Mouse (Mus musculus): ENCODE results near the gene Psmb8.

Psmb8 gene

DNA sequence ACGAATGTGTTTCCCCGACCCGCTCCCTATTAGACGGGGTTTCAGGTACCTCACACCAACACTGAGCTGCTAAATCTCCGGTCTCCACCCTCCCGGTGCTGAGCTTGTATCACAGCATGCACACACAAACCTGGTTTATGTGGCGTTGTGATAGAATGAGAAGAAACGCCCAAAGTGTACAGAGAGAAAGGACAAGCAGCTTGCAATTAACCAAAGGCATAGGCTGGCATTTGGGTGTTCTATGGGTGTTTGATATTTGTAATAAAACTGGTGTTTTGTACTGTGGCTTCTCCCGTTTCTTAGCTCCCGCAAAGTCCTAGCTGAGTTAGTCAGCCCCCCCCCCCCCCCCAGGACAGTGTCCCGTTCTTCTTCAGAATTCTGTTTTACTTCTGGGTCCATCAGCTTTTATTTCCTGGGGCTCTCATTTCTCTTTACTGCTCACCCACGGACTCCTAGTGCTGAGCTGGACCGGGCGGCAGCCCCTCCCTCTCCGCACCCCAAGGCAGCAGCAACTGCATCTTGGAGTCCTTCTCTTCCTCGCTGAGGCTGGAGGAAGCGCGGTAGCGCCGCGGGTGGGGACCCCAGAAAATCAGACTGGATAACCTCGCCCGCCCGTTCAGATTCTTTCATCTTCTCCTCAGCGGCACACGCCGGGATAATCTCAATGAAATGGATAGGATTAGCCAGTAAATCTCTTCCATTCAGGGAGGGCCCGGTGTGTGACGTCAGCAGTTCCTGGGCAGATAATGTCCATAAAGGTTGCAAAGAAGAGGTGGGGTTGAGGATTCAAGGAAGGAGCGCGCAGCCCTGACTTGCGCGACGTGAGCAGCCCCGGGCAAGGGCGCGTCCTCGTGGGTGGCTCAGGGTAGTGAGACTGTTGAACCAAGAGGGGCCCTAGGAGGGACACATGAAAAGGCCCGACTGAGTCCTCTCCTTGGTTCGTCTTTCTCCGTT is at the start of gene Psmb8:
Psmb8 (plus strand) TSS at position 781 of the 954 bp plus-strand sequence.
- peak; percentile 74 for DNase-seq (ENCODE audit: low spot score)

GRCm38 (mm10) chr17:34152923-34153322 is 44.6 kb upstream of the Psmb8 start, which contains the start of gene H2-DMb1:
TSS of gene H2-DMb1 (plus strand) at chr17:34153072.
- DNase-seq (ENCODE audit: low spot score) = peak; percentile 77

DNA sequence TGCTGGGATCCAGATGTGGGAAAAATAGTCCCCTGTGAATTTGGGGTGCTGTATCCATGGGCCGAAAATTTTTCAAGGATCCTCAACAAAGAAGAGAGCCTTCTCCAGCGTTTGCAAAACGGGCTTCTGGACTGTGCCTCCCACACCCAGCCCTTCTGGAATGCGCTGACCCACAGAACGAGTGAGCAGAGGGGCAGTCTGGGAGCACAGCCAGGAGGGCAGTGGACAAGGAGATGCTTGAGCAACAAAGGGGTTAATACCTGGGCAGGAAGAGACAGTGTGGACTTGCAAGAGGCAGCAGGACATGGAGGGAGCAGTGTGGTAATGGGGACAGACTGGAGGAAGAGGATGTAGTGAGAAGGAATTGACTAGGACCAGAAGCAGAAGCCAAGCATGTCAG is 42.0 kb upstream of the Psmb8 start:
- no peak for DNase-seq (ENCODE audit: low spot score)

GRCm38 (mm10) chr17:34164202-34164895 is 33.2 kb upstream of the Psmb8 start:
- no peak for DNase-seq (ENCODE audit: low spot score)

GRCm38 (mm10) chr17:34165033-34165730 is 32.3 kb upstream of the Psmb8 start:
- DNase-seq (ENCODE audit: low spot score) = no peak

DNA sequence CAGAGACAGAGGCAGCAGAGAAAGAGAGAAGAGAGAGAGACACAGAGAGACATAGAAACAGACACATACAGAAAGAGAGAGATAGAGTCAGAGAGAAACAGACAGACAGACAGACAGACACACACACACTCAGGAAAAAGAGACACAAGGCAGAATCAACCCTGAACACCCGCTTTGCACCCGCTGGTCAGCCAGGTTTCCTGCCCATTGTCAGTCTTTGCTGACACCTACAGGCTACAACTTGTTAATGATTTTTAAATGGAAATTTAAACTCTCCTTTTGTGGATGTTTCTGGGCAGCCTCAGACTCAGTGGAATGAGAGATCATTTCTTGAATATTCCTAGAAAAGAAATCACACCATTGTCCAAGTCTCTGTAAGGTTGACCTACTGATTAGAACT is 28.2 kb upstream of the Psmb8 start:
- peak; percentile 25 for DNase-seq (ENCODE audit: low spot score)

- no peak for DNase-seq (ENCODE audit: low spot score)
Observed at GRCm38 (mm10) chr17:34170487-34170876, 27.0 kb upstream of the Psmb8 start.

GRCm38 (mm10) chr17:34170877-34171498 is 26.5 kb upstream of the Psmb8 start:
- peak; percentile 90 for DNase-seq (ENCODE audit: low spot score)

DNA sequence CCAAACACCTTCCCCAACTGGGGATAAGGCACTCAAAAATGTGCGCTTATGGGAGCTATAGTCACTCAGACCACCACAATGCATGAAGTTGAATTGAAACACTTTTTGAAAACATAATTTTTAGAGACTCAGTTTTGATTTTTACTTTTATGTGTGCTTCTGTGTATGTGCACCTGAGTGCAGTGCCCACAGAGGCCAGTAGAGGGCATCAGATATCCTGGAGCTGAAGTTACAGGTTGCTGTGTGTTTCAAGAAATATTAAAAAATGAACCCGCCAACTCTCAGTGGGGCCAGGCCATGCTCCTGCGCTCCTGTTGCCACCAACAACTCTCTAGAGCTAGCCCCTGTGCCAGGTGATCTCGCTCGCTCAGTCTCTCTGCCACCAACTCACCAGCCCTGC is 25.0 kb upstream of the Psmb8 start:
- no peak for DNase-seq (ENCODE audit: low spot score)

DNA sequence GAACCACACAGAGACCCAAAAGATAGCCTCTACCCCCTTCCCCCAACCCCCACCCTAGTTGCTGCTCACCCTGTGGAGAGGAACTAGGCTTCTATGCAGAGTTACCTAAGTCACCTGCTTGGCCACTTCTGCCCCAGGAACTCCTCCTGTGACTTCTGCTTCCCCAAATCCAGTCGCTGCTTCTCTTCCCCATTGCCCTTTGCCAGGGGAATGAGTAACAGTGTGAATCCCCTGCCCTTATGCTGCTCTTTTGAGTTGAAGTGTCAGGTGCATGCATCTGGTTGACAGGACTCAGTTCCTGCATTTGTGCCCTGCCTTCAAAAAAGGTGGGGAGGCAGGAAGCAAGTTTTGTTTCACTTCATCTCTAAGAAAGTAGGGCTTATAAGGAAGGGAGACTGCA is 23.4 kb upstream of the Psmb8 start:
- no peak for DNase-seq (ENCODE audit: low spot score)

GRCm38 (mm10) chr17:34177179-34177578 is 20.3 kb upstream of the Psmb8 start:
- no peak for DNase-seq (ENCODE audit: low spot score)

DNA sequence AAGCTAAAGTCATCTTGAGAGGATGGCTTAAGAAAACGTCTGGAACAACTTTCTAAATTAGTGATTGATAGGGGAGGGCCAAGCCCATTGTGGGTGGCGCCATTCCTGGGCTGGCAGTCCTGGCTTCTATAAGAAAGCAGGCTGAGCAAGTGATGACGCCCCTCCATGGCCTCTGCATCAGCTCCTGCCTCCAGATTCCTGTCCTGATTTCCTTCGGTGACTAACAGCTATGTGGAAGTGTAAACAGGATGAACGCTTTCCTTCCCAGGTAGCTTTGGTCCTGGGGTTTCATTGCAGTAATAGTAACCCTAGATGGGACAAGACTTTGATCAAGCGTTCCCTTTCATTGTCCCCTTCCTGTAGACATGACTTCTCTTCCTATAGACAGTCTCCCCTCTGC is 18.5 kb upstream of the Psmb8 start:
- no peak for DNase-seq (ENCODE audit: low spot score)

DNA sequence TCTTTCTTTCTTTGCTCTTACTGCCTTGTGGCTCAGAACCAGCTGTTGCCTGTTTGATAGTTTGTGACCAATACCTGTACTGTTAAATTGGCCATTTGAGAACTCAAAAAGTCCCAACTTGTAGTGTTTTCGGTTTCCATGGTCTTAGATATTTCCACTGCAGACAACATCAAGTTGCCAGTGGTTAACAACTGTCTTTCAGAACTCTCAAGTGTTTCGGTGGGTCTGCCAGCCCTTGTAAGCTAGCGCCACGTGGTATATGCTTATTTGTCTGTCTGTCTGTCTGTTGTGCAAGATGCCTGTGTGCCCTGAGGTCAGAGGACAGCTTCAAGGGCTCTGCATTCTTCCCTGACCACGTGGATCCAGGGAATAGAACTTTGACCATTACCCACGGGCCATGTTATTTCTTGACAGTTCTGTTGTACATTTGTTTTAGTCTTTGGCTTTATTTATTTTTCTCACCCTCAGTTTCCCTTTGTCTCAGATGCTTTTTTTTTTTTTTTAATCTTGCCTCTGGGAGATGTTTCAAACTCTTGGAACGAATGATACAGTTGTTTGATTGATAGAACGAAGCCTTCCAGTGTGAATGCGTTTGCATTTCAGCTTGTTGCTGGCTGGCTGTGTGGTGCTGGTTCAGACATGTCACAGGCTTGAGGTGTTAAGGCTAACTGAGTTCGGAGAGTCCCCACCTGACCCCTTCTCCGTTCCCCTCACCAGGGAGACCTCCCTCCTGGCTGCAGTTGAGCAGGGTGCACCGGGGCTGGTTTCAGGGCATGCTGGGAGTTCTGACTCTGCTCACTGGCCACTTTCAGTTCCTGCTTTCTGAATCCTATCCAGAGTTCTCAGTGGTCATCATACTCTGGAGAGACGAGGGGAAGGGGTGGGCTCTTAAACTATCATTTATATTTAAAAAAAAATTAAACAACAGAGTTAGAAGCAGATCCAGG is 17.3 kb upstream of the Psmb8 start:
- DNase-seq (ENCODE audit: low spot score) = no peak

GRCm38 (mm10) chr17:34183564-34184219 is 13.8 kb upstream of the Psmb8 start:
- DNase-seq (ENCODE audit: low spot score) = no peak

DNA sequence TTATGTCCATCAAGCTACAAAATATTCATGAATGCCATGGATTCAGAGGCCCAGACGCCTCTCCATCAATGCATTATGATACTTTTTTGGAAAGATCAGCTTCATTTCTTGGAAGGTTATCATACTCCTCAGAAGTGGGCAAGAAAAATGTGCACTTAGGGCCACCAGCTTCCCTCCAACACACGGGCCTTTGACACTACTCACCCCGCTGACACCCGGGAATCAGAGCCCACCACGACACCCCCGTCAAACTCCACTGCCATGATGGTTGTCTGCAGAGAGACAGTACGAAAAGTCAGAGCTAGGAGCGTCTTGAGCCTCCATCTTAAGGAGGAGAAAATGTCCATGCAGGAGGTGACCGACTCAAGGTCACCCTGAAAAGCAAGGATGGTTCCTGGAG is 12.0 kb upstream of the Psmb8 start:
- no peak for DNase-seq (ENCODE audit: low spot score)

- no peak for DNase-seq (ENCODE audit: low spot score)
Observed at GRCm38 (mm10) chr17:34186885-34187260, 10.6 kb upstream of the Psmb8 start.

- DNase-seq (ENCODE audit: low spot score) = peak; percentile 94
Observed at GRCm38 (mm10) chr17:34187261-34187916, 10.1 kb upstream of the Psmb8 start, which contains the start of the genes Tap1 and Psmb9. TSS of gene Tap1 (plus strand) at chr17:34187553. TSS of gene Psmb9 (minus strand) at chr17:34187764.

GRCm38 (mm10) chr17:34188010-34188409 is 9.5 kb upstream of the Psmb8 start:
- no peak for DNase-seq (ENCODE audit: low spot score)

DNA sequence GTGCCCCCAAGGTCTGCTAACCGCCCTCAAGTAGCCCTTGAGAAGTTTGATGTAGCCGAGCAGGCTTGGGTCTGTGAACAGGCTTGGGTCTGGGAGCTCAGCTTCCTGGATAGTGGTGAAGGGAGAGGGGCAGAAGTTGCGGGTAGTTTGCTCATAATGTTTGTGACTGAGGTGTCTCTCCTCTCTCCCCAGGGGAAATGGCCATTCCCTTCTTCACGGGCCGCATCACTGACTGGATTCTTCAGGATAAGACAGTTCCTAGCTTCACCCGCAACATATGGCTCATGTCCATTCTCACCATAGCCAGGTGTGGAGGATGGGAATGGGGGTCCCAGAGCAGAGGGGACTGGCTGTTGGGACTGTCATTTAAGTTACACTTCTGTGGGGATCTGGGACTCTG is 8.5 kb upstream of the Psmb8 start:
- no peak for DNase-seq (ENCODE audit: low spot score)

GRCm38 (mm10) chr17:34192852-34193251 is 4.7 kb upstream of the Psmb8 start:
- DNase-seq (ENCODE audit: low spot score) = no peak

Measured in layer of hippocampus, adult 9-10 months (tissue).